Mouse (Mus musculus) granulocyte monocyte progenitor cell, adult 5-6 weeks (primary cell): Measurements from ENCODE around the gene Setd3. TPM values are rescaled to one million over a fixed set of nuclear protein-coding genes. Genes with fewer than 3 reads are reported as not detected.

ENCODE experiments used
- ATAC-seq: replicated peaks from 2 replicates; pipeline ENCODE4 v1.8.0; 2016; ENCODE audit warnings: mild to moderate bottlenecking, moderate TSS enrichment, inconsistent platforms; ENCODE audit not compliant: poor library complexity, severe bottlenecking
- total RNA-seq, 2 experiments: library from RNA; stranded (forward) in 1 of 2; stranded (reverse) in 1 of 2; fragments of 200-712, 200-1000 nt in 1 of 2; fragments of >200 nt in 1 of 2; fragmentation: Nextera tagmentation in 1 of 2; gene quantifications; 2 replicates each; pipeline ENCODE4 v1.2.3; 2014 to 2017

The Setd3 gene
- total RNA-seq, 2 experiments from 2014 or later, result 52.4 to 78.1 TPM

- peak; percentile 81 for ATAC-seq
Measured at GRCm38 (mm10) chr12:108206641-108207040, 27.5 kb upstream of the Setd3 start.

- ATAC-seq, result no peak
Measured at GRCm38 (mm10) chr12:108204978-108205377, 25.9 kb upstream of the Setd3 start.

GRCm38 (mm10) chr12:108203895-108204294, 24.8 kb upstream of the Setd3 start:
- ATAC-seq, result no peak

- no peak for ATAC-seq
Measured at GRCm38 (mm10) chr12:108200094-108200493, 21.0 kb upstream of the Setd3 start.

- ATAC-seq, result no peak
Measured at GRCm38 (mm10) chr12:108198447-108198846, 19.3 kb upstream of the Setd3 start.

- no peak for ATAC-seq
Measured at GRCm38 (mm10) chr12:108195761-108196160, 16.6 kb upstream of the Setd3 start.

GRCm38 (mm10) chr12:108193878-108194277, 14.8 kb upstream of the Setd3 start:
- no peak for ATAC-seq

- ATAC-seq, result 0 out of 2 replicates have a peak, but pooled peaks have one; percentile 33
Measured at GRCm38 (mm10) chr12:108187541-108188091, 8.5 kb upstream of the Setd3 start.

GRCm38 (mm10) chr12:108181716-108182115, 2.6 kb upstream of the Setd3 start:
- ATAC-seq, result no peak

- ATAC-seq, result peak; percentile 79
Measured at GRCm38 (mm10) chr12:108179321-108180266, 480 bp upstream of the Setd3 start, which contains the start of gene Ccnk. Gene Ccnk (plus strand): TSS chr12:108179579.

- peak; percentile 41 for ATAC-seq
Measured at GRCm38 (mm10) chr12:108178331-108179245, 526 bp downstream of the Setd3 start.

- no peak for ATAC-seq
Measured at GRCm38 (mm10) chr12:108176366-108176765, 2.7 kb downstream of the Setd3 start.

- ATAC-seq, result no peak
Measured at GRCm38 (mm10) chr12:108174606-108175505, 4.3 kb downstream of the Setd3 start.

GRCm38 (mm10) chr12:108172639-108173038, 6.5 kb downstream of the Setd3 start:
- ATAC-seq, result no peak

GRCm38 (mm10) chr12:108171336-108171735, 7.8 kb downstream of the Setd3 start:
- ATAC-seq, result no peak

- peak; percentile 85 for ATAC-seq
Measured at GRCm38 (mm10) chr12:108170467-108170866, 8.6 kb downstream of the Setd3 start.

- peak; percentile 70 for ATAC-seq
Measured at GRCm38 (mm10) chr12:108168909-108169308, 10.2 kb downstream of the Setd3 start.

GRCm38 (mm10) chr12:108163706-108164105, 15.4 kb downstream of the Setd3 start:
- no peak for ATAC-seq

- ATAC-seq, result peak; percentile 68
Measured at GRCm38 (mm10) chr12:108162036-108162435, 17.1 kb downstream of the Setd3 start.
